Mouse (Mus musculus) gastrocnemius, postnatal 36 days (tissue): ENCODE measurements around the gene Tcfl5. TPM values are rescaled to one million over a fixed set of nuclear protein-coding genes. Genes with fewer than 3 reads are reported as not detected.

ENCODE experiments used
- DNase-seq, 2 experiments: peaks; one replicate each; pipeline ENCODE4 v3.0.0; 2022
- intact Hi-C: fragments of 180-260 bp; cut with DNase I; formaldehyde crosslinking; loops from one replicate; pipeline ENCODE4 v1.15.1; 2025
- total RNA-seq, 2 experiments: library from RNA; stranded (reverse); gene quantifications; 2 replicates each; pipeline ENCODE4 v1.2.3; 2021

The Tcfl5 gene
- total RNA-seq, 2 experiments from 2014 or later, result not detected

DNA sequence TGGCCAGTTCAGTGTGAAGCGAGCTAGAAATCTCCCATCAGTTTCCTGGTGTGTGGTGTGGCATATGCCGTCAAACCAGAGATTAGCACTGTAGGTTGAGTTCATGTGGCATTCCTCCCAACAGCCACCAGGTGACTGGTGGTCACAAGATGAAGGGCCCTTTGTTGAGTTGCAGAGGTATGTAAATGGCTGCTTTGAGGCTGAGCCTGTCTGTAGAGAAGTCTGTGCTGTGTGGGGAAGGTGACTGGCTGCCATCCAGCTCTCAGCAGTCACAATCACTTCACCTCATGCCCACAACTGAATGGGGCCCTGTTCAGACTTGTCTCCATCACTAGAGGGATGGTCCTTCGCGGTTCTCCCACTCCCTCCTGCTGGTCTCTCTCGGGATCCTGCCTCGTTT is 37.7 kb downstream of the Tcfl5 start:
- no peak for DNase-seq
- intact Hi-C loops, result no loop called here

DNA sequence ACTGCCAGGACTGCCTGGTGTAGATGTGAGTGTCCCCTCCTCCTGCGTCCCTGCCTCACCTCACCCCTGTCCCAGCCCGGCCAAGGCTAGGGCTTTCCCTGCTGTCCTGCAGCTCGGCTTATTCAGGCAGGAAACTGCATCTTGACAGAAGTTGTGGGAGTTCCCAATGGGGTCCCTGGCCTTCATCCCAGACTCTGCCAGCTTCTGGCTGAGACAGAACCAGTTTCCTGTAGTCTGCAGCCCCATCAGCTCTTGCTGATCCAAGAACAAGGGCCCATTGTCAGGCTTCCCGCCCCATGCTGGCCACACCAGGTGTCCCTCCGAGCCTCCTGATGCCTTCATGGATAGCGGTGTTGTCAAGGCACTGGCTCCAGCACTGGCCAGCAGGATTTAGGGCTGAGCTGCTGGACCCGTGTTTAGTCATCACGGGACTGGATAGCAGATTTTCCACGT is 41.9 kb downstream of the Tcfl5 start:
- intact Hi-C loops, result no loop called here
- no peak for DNase-seq

DNA sequence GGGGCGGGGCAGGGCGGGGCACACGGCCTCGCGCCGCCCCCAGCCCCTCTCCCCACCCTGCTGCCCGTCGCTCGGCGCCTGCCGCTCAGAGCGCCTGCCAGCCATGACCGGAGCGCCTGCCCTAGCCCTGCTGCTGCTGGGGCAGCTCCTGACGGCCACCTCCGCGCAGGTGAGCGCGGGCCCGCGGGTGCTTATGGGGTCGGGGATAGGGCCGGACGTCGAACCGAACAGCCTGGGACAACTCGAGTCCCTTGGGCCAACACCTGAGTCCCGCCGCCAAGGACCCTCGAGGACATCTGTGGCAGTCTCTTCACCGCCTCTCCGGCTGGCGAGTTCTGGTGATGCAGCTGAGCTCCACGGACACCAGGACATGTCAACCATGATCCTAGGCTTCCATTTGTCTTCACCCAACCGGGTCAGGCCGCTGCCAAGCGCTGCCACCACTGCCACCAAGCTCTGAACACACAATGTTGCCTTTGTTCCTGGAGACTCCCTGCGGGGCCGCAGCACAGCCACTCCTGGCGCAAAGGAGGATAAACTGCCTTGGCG is 44.3 kb downstream of the Tcfl5 start:
- DNase-seq, result no peak
- intact Hi-C loops, result no loop called here

DNA sequence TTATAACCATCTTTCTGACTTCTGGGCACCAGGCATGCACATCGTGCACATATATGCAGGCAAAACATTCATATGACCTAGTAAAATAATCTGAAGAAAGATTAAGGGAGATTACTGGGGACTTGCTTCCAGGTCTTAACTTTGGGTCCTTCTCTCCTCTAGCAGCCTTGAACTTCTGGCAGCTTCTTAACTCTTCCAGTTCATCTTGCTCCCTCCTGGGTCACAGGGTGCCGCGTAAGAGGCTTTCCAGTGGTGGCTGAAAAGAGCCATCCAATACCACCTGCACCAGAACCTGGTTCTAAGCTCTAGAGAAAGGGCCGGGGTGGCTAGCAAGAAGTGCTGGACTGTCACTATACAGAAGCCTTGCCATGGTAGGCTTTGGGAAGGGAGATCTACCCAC is 45.0 kb downstream of the Tcfl5 start, which contains the start of gene Col9a3:
TSS of gene Col9a3 (plus strand) at position 301 of the 400 bp plus-strand sequence.
- intact Hi-C loops, result no loop called here
- no peak for DNase-seq

DNA sequence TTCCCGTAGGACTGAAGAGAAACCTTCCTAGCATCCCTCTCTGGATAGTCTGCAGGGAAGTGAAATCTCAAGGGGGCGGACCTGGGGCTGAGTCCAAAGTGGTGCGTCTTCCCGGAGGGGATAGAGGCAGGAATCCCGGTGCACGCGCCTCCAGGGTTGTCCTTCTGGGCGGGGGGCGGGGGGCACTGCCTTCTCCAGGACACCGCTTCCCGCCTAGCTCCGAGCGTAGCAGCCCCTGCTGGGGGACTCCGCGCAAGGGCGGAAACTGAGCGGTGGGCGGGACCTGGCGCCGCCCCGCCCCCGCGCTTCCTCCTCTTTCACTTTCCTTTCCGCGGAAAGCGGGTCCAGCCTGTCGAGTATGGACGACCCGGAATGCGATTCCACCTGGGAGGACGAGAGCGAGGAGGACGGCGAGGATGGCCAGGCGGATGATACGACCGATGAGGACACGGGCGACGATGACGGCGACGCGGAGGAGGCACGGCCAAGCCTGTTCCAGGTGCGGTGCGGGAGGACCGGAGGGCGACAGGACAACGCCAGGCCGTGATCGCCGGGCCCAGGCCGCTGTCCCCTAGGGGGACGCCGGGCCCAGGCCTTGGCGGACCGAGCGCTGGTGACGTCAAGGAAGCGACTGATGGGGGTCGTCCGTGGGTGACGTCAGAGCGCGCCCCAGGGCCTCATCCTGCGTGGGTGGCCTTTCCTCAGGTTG is 53.2 kb downstream of the Tcfl5 start, which contains the start of gene Ogfr:
TSS of gene Ogfr (plus strand) at position 123 of the 709 bp plus-strand sequence.
- intact Hi-C loops, result no loop called here
- peak; percentile 68 to 78 for DNase-seq

DNA sequence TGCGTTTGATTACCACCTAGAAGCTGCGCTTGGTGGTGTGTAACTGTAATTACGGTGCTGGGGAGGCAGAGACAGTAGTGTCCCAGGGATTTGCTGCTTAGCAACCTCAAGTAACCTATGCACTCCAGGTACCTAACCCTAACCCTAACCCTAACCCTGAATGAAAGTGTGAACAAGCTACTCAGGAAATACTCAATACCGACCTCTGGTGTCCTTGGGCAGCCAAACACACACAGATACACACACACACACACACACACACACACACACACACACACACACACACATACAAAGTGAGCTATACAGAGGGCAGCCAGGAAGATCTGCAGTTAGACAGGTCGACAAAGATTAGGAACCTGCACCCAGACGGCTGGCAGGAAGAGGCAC is 53.8 kb downstream of the Tcfl5 start:
- DNase-seq, result no peak
- intact Hi-C loops, result no loop called here

DNA sequence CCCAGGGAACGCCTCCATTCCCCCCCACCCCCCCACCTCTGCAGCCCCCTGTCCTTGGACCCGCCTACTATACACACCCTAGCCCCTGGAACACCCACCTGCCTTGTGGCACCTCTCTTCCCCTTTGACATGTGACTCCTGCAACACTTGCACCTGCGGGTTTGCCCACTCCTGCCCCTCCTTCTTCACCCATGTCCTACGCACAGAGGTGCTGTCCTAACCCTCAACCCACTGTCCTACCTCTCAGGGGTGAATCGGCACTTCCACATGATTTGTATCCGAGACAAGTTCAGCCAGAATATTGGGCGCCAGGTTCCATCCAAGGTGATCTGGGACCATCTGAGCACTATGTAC is 59.4 kb downstream of the Tcfl5 start:
- intact Hi-C loops, result loop anchor here (5.0 kb wide), 1 partner anchor 164 kb away; no protein-coding TSS in a partner anchor
- DNase-seq, result no peak

DNA sequence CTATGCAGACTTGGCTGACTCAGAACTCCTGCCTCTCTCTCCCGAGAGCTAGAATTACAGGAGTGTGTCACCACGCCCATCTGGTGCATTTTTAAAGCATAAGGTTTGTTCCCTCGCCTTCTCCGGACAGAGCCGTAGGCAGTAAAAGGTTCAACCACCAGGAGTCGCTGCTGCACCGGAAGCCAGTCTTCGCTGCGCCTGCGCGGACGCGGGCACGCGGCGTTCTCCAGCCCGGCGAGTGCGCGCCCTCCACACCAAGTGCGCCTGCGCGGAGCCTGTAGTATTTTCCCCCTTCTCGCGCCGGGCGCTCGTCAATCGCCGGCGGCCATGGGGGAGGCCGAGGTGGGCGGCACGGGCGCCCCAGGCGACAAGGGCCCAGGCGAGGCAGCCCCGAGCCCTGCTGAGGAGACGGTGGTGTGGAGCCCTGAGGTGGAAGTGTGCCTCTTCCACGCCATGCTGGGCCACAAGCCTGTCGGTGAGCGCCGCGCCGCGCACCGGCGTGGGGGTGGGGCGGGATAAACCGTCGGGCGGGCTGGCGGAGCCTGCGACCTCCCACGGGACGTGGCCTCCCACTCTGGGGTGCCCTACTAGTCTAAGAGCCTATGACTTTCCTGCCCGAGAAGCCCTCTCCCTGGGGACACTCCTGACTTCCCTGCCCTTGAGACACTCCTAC is 59.9 kb downstream of the Tcfl5 start:
- intact Hi-C loops, result loop anchor here (5.0 kb wide), 1 partner anchor 165 kb away; no protein-coding TSS in a partner anchor
- peak; percentile 93 to 95 for DNase-seq

DNA sequence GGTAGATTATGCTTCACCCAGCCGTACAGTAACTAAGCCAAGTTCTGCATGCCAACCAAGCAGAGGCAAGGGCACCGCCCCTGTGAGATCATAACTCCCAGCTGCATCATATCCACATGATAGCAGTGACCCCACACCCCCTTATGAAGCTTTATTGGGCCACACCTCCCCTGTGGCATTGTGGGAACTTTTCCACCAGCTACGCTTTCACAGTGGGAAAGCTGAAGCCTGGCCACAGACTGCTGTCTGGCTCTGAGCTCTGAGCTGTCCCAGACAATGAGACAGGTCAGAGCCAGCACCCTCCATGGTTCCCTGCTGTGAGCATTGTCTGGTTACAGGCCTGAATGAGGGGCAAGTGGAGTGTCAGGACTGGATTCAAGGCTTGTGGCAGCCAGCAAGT is 61.5 kb downstream of the Tcfl5 start, which contains the start of gene Mrgbp:
TSS of gene Mrgbp (plus strand) at position 303 of the 400 bp plus-strand sequence.
- DNase-seq, result no peak
- intact Hi-C loops, result loop anchor here (5.0 kb wide), 1 partner anchor 166 kb away; no protein-coding TSS in a partner anchor

DNA sequence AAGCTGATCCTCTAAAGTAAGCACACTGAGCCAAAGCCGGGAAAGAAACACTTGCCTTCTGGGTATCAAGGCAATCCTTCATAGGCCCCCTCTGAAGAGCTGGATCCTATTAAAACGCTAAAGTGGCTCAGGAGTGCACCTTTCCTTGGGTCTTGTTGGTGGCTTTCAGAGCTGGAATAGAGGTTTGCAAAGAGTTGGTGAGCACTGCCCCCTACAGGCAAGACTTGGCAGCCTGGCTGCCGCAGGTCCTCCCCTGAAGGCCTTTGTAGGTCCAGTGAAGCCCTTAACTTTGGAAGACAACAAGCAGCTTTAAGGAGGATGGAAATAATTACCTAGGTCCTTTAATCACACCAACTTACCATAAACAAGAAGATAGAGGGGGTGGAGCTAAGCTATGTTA is 63.8 kb downstream of the Tcfl5 start:
- DNase-seq, result peak; percentile 34 to 56
- intact Hi-C loops, result loop anchor here (1.0 to 5.0 kb wide), 2 partner anchors 105 to 226 kb away; no protein-coding TSS in a partner anchor

DNA sequence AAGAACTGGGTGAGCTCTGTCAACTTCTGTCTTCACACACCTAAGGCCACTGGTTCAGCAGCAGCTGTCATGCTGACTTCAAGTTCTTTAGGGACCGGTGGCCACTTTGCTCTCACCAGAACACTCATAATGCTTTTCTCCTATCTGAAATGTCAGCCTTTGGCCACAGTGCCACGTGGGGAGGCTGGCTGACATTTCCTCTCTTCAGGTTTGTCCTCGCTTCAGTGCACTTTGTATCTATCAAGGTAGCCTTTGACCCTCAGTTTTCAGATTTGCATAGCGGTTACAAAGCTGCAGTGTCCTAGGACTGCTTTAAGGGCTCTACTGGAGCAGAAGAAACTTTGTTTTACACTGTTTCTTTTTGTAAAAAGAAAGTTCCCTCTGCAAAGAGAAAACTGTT is 66.0 kb downstream of the Tcfl5 start:
- intact Hi-C loops, result loop anchor here (5.0 kb wide), 1 partner anchor 224 kb away; no protein-coding TSS in a partner anchor
- DNase-seq, result no peak

Other genes starting within 250 kb of the Tcfl5 start
- under 1 TPM in 1 of 2 experiments, not detected in 1; 0.08 TPM for gene Slco4a1, start 186.5 kb downstream of the Tcfl5 start, total RNA-seq
- not detected for gene Ntsr1, start 142.7 kb downstream of the Tcfl5 start, total RNA-seq
- gene Mrgbp, start 61.4 kb downstream of the Tcfl5 start, total RNA-seq, result 1 to 10 TPM; 4.2 to 5.3 TPM
- 10 to 100 TPM; 20.4 to 21.4 TPM for gene Ogfr, start 53.5 kb downstream of the Tcfl5 start, total RNA-seq
- under 1 TPM in 1 of 2 experiments, not detected in 1; 0.15 TPM for gene Col9a3, start 44.9 kb downstream of the Tcfl5 start, total RNA-seq
- gene Dido1, start 67.3 kb upstream of the Tcfl5 start, total RNA-seq, result 10 to 100 TPM; 14.3 to 17.5 TPM
- 10 to 100 TPM; 32.1 to 33.8 TPM for gene Gid8, start 67.4 kb upstream of the Tcfl5 start, total RNA-seq
- under 1 TPM in 1 of 2 experiments, not detected in 1; 0.33 TPM for gene Slc17a9, start 82.6 kb upstream of the Tcfl5 start, total RNA-seq
- gene Bhlhe23, start 134.2 kb upstream of the Tcfl5 start, total RNA-seq, result not detected